Mouse (Mus musculus): ENCODE data around the gene Gm10959.

Gene Gm10959

GRCm38 (mm10) chr3:122894772-122895171, 24.4 kb downstream of the Gm10959 start, which contains the start of gene Fabp2:
Gene Fabp2, plus strand, starts transcription at chr3:122895072.
- no peak for DNase-seq (ENCODE audit: low read depth, low spot score)

- no peak for DNase-seq (ENCODE audit: low read depth, low spot score)
Measured at GRCm38 (mm10) chr3:122888371-122888819, 30.8 kb downstream of the Gm10959 start.

- no peak for DNase-seq (ENCODE audit: low read depth, low spot score)
Measured at GRCm38 (mm10) chr3:122887505-122888301, 31.5 kb downstream of the Gm10959 start.

- no peak for DNase-seq (ENCODE audit: low read depth, low spot score)
Measured at GRCm38 (mm10) chr3:122878705-122879315, 40.4 kb downstream of the Gm10959 start.

- no peak for DNase-seq (ENCODE audit: low read depth, low spot score)
Measured at GRCm38 (mm10) chr3:122877543-122877942, 41.6 kb downstream of the Gm10959 start.

GRCm38 (mm10) chr3:122876870-122877269, 42.3 kb downstream of the Gm10959 start:
- DNase-seq (ENCODE audit: low read depth, low spot score), result no peak

GRCm38 (mm10) chr3:122871596-122871995, 47.6 kb downstream of the Gm10959 start:
- no peak for DNase-seq (ENCODE audit: low read depth, low spot score)

- DNase-seq (ENCODE audit: low read depth, low spot score), result no peak
Measured at GRCm38 (mm10) chr3:122868270-122868669, 50.9 kb downstream of the Gm10959 start.

GRCm38 (mm10) chr3:122865092-122865491, 54.1 kb downstream of the Gm10959 start:
- no peak for DNase-seq (ENCODE audit: low read depth, low spot score)
